Mouse (Mus musculus) liver, embryonic 11.5 days (tissue): ENCODE data around the gene Ndufs7. TPM values are rescaled to one million over a fixed set of nuclear protein-coding genes. Genes with fewer than 3 reads are reported as not detected.
A peak's percentile ranks its signal among the peaks of the same experiment; 100 is the strongest.

Experiments used
- ATAC-seq: fragments of 200-750 bp; cut with Nextera tagmentation; replicated peaks from 2 replicates; pipeline ENCODE4 v1.8.0; 2017; ENCODE audit warnings: moderate number of reproducible peaks, mild to moderate bottlenecking, moderate TSS enrichment, moderate library complexity; ENCODE audit not compliant: low FRiP score
- DNase-seq: peaks from one replicate; pipeline ENCODE4 v3.0.0-alpha.2; 2017; ENCODE audit warnings: low spot score
- H3K27ac ChIP-seq: fragments of 300-500 bp; sonication (generic); 2 replicates; pipeline ENCODE4 v1.5.1; 2014; ENCODE audit warnings: mild to moderate bottlenecking, low read depth, low read length, control low read depth
- H3K27me3 ChIP-seq: fragments of 300-500 bp; sonication (generic); replicated peaks from 2 replicates; pipeline ENCODE4 v1.6.1; 2014; ENCODE audit warnings: low read length, mixed read lengths; ENCODE audit not compliant: control insufficient read depth, insufficient read depth
- H3K36me3 ChIP-seq: fragments of 300-500 bp; sonication (generic); 2 replicates; pipeline ENCODE4 v1.6.1; 2014; ENCODE audit warnings: mild to moderate bottlenecking, low read length, moderate library complexity, mixed read lengths; ENCODE audit not compliant: control insufficient read depth, insufficient read depth
- H3K4me1 ChIP-seq: fragments of 300-500 bp; sonication (generic); replicated peaks from 2 replicates; pipeline ENCODE4 v1.6.1; 2014; ENCODE audit warnings: low read length, mixed read lengths; ENCODE audit not compliant: control insufficient read depth, insufficient read depth
- H3K4me2 ChIP-seq: fragments of 300-500 bp; sonication (generic); 2 replicates; pipeline ENCODE4 v1.6.1; 2014; ENCODE audit warnings: mild to moderate bottlenecking, control low read depth, moderate library complexity
- H3K4me3 ChIP-seq: fragments of 300-500 bp; sonication (generic); 2 replicates; pipeline ENCODE4 v1.5.1; 2014; ENCODE audit warnings: low read depth, low read length, control low read depth
- H3K9ac ChIP-seq: fragments of 300-500 bp; sonication (generic); 2 replicates; pipeline ENCODE4 v1.6.1; 2014; ENCODE audit warnings: low read depth, low read length, control low read depth
- H3K9me3 ChIP-seq: fragments of 300-500 bp; sonication (generic); 2 replicates; pipeline ENCODE4 v1.6.1; 2016; ENCODE audit warnings: low read length, inconsistent platforms, mixed read lengths; ENCODE audit not compliant: control insufficient read depth
- WGBS: fragments of 180-500 bp; shearing (Covaris S2); extraction: QIAGEN DNeasy Blood & Tissue Kit; methylation state at CpG from one replicate; pipeline ENCODE4 v1.1.7; 2014; 5-methylcytosine and 5-hydroxymethylcytosine counted together
- microRNA-seq: library from miRNA; unstranded; fragments of <30 nt; microRNA quantifications from one replicate; pipeline ENCODE4, GENCODE M21; 2017; ENCODE audit warnings: borderline number of aligned reads
- polyA plus RNA-seq: library from polyadenylated mRNA; unstranded; fragments of >200 nt; fragmentation: Nextera tagmentation; extraction: Ambion mirVana; gene quantifications from 2 replicates; pipeline ENCODE4 v1.2.1, GENCODE M21; 2014

Gene Ndufs7
- polyA plus RNA-seq, 1 experiment from 2014 or later: 427 TPM

DNA sequence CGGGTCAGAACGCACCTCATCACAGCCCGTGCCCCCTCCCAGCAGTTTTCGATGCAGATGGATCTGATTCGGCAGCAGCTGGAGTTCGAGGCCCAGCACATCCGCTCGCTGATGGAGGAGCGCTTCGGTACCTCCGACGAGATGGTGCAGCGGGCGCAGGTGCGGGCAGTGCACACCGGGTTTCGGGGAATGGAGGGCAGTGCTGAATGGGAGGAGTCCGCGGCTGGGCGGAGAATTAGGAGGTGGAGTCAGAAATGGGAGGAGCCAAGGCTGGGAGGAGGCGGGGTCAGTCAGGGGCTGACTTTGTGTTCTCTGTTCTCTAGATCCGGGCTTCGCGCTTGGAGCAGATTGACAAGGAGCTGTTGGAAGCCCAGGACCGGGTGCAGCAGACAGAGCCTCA lies 55.9 kb downstream of the Ndufs7 start:
- Histone ChIP-seq H3K36me3 (no peaks in the 10 kb centered on the region), H3K4me3 (peak overlapping the region; percentile 37), H3K9ac (no peak overlapping the region), H3K27me3 (peaks cover 77% of the 10 kb centered on the region), H3K4me1 (peaks cover 3% of the 10 kb centered on the region; the same call in 1 of the 2 replicates), H3K4me2 (peak overlapping the region; percentile 70), H3K27ac (no peak overlapping the region), H3K9me3 (no peaks in the 10 kb centered on the region)
- peak; percentile 74 for ATAC-seq
- 6% methylated on average over 25 of the region's 25 CpGs for WGBS
- DNase-seq: peak; percentile 74

Small RNA genes lying within 50 kb of the gene (microRNA-seq; reads per million reads assigned to microRNA genes)
- gene Mir6911: not detected

Other genes starting within 250 kb of the Ndufs7 start
- gene Arhgap45, start 232.5 kb upstream of the Ndufs7 start, polyA plus RNA-seq: 29.0 and 29.4 TPM in 2 replicates
- 239 and 256 TPM in 2 replicates for gene Polr2e, start 209.3 kb upstream of the Ndufs7 start, polyA plus RNA-seq
- 761 and 762 TPM in 2 replicates for gene Gpx4, start 202.0 kb upstream of the Ndufs7 start, polyA plus RNA-seq
- gene Sbno2, start 143.6 kb upstream of the Ndufs7 start, polyA plus RNA-seq: 17.7 and 19.2 TPM in 2 replicates
- gene Stk11, start 133.3 kb upstream of the Ndufs7 start, polyA plus RNA-seq: 25.1 and 33.5 TPM in 2 replicates
- gene Atp5d, start 110.5 kb upstream of the Ndufs7 start, polyA plus RNA-seq: 482 and 514 TPM in 2 replicates
- 2.8 and 3.1 TPM in 2 replicates for gene Cbarp, start 108.3 kb upstream of the Ndufs7 start, polyA plus RNA-seq
- 19.2 and 20.1 TPM in 2 replicates for gene Midn, start 100.8 kb upstream of the Ndufs7 start, polyA plus RNA-seq
- gene Cirbp, start 83.1 kb upstream of the Ndufs7 start, polyA plus RNA-seq: 22.5 and 25.1 TPM in 2 replicates
- gene 1600002K03Rik, start 76.2 kb upstream of the Ndufs7 start, polyA plus RNA-seq: 21.8 and 27.4 TPM in 2 replicates
- 9.4 and 10.7 TPM in 2 replicates for gene Efna2, start 69.6 kb upstream of the Ndufs7 start, polyA plus RNA-seq
- 67.7 and 71.0 TPM in 2 replicates for gene Mum1, start 22.7 kb upstream of the Ndufs7 start, polyA plus RNA-seq
- 49.0 and 49.7 TPM in 2 replicates for gene Gamt, start 11.9 kb downstream of the Ndufs7 start, polyA plus RNA-seq
- gene Dazap1, start 12.4 kb downstream of the Ndufs7 start, polyA plus RNA-seq: 49.2 and 55.0 TPM in 2 replicates
- 1,270 and 1,408 TPM in 2 replicates for gene Rps15, start 43.3 kb downstream of the Ndufs7 start, polyA plus RNA-seq
- 0.30 and 0.45 TPM in 2 replicates for gene Apc2, start 46.9 kb downstream of the Ndufs7 start, polyA plus RNA-seq
- 46.2 and 47.8 TPM in 2 replicates for gene 2310011J03Rik, start 71.4 kb downstream of the Ndufs7 start, polyA plus RNA-seq
- gene Pcsk4, start 80.4 kb downstream of the Ndufs7 start, polyA plus RNA-seq: 12.6 and 12.8 TPM in 2 replicates
- gene Reep6, start 80.8 kb downstream of the Ndufs7 start, polyA plus RNA-seq: 74.3 and 76.1 TPM in 2 replicates
- 1.6 and 2.6 TPM in 2 replicates for gene Adamtsl5, start 99.3 kb downstream of the Ndufs7 start, polyA plus RNA-seq
- gene Plk5, start 107.3 kb downstream of the Ndufs7 start, polyA plus RNA-seq: 0.25 TPM in 2 replicates
- gene Mex3d, start 138.5 kb downstream of the Ndufs7 start, polyA plus RNA-seq: 2.5 and 3.7 TPM in 2 replicates
- gene Mbd3, start 150.4 kb downstream of the Ndufs7 start, polyA plus RNA-seq: 174 and 175 TPM in 2 replicates
- gene Uqcr11, start 157.7 kb downstream of the Ndufs7 start, polyA plus RNA-seq: 835 and 866 TPM in 2 replicates
- gene Tcf3, start 184.5 kb downstream of the Ndufs7 start, polyA plus RNA-seq: 148 and 149 TPM in 2 replicates
- gene Onecut3, start 245.7 kb downstream of the Ndufs7 start, polyA plus RNA-seq: 0.94 and 1.3 TPM in 2 replicates